Mouse (Mus musculus) heart, adult 2 months (tissue): Measurements from ENCODE around the gene Ccnd3. TPM values are rescaled to one million over a fixed set of nuclear protein-coding genes. Genes with fewer than 3 reads are reported as not detected.
"Not testable (repeated sequence)": the region's sequence is repeated elsewhere in the genome, so short reads cannot be mapped to it uniquely, and the experiment has no call there.

Experiments
- DNase-seq, 2 experiments: peaks; one replicate each; pipeline ENCODE4 v3.0.0; 2021
- H3K27ac ChIP-seq: fragments of 200-600 bp; 2 replicates; pipeline ENCODE4 v1.8.1; 2022
- H3K27me3 ChIP-seq: fragments of 200-500 bp; 2 replicates; pipeline ENCODE4 v1.6.1; 2012; ENCODE audit warnings: mild to moderate bottlenecking, low read length, inconsistent platforms, mixed read lengths; ENCODE audit not compliant: control insufficient read depth, insufficient read depth
- H3K36me3 ChIP-seq: fragments of 200-500 bp; 2 replicates; pipeline ENCODE4 v1.6.1; 2012; ENCODE audit warnings: low read length, inconsistent platforms; ENCODE audit not compliant: control insufficient read depth, insufficient read depth
- H3K4me1 ChIP-seq: fragments of 200-500 bp; 2 replicates; pipeline ENCODE4 v1.6.1; 2011; ENCODE audit warnings: low read length; ENCODE audit not compliant: control insufficient read depth, insufficient read depth
- H3K4me3 ChIP-seq: fragments of 200-600 bp; 2 replicates; pipeline ENCODE4 v1.8.1; 2022
- H3K79me2 ChIP-seq: fragments of 200-500 bp; replicated peaks from 2 replicates; pipeline ENCODE4 v1.6.1; 2012; ENCODE audit warnings: mild to moderate bottlenecking, inconsistent platforms, low read length, moderate library complexity, mixed read lengths; ENCODE audit not compliant: control insufficient read depth, insufficient read depth
- H3K9ac ChIP-seq: fragments of 200-500 bp; 2 replicates; pipeline ENCODE4 v1.6.1; 2012; ENCODE audit warnings: low read depth, mild to moderate bottlenecking, control low read depth, inconsistent platforms, low read length, mixed read lengths
- CTCF ChIP-seq: fragments of 200-600 bp; IDR thresholded peaks from 2 replicates; pipeline ENCODE4 v1.8.1; 2022; ENCODE audit warnings: antibody characterized with exemption, mild to moderate bottlenecking, moderate library complexity
- EP300 ChIP-seq: fragments of 200-500 bp; IDR thresholded peaks from 2 replicates; pipeline ENCODE4 v1.6.1; 2011; ENCODE audit warnings: low read depth, low read length, control low read depth; ENCODE audit not compliant: insufficient read depth
- POLR2A ChIP-seq: fragments of 200-500 bp; IDR thresholded peaks from 2 replicates; pipeline ENCODE4 v1.6.1; 2011; ENCODE audit warnings: mild to moderate bottlenecking, low read depth, low read length, control low read depth; ENCODE audit not compliant: insufficient read depth
- WGBS: fragments of 180-500 bp; shearing (Covaris S2); methylation state at CpG from one replicate; pipeline ENCODE4 v1.1.7; 2018; 5-methylcytosine and 5-hydroxymethylcytosine counted together
- intact Hi-C: fragments of 180-260 bp; cut with DNase I; formaldehyde crosslinking; loops from one replicate; pipeline ENCODE4 v1.15.1; 2025
- polyA plus RNA-seq: library from polyadenylated mRNA; depleted of rRNA; stranded (reverse); fragments of >200 nt; gene quantifications from 2 replicates; pipeline ENCODE4 v1.2.3, GENCODE M21; 2012
- total RNA-seq, 2 experiments: library from RNA; stranded (reverse); gene quantifications; 2 replicates each; pipeline ENCODE4 v1.2.3; 2021

The Ccnd3 gene
- total and polyA plus RNA-seq, 3 experiments = 75.1 to 83.7 (median 75.9) TPM

DNA sequence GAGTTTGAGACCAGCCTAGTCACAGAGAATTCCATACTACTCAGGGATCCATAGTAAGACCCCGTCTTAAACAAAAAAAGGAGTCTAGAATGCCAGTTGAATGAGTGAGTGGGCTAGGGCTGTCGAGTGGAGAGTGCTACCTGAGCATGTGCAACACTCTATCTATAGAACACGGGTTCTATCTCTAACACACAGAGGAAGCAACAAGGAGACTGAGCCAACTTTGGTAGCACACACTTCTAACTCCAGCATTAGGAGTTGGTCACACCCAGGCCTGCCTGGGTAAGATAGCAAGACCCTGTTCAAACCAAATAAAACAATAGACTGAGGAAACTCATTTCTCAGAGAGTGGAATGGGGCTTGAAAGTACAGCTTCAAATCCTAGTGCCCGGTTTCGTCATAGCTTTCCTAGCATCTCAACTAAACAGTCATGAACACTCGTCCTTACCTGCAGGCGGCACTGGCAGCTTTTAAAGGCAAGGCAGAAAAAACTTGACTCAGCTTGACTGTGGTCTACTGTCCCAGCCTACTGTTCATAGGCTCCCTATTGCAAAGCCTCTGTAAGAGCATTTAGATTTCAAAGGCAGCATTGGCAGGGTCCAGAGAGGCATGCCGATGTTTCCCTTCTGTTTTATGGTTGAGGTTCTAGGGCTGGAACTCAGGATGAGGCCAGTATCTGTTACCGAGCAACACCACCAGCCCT lies 112.9 kb downstream of the Ccnd3 start:
- intact Hi-C loops = loop anchor here (10.0 kb wide), 1 partner anchor 253 kb away; the partner anchor contains the start of gene Mrps10
- DNase-seq = no peak
- Histone ChIP-seq H3K4me1 (peaks cover 3% of the 10 kb centered on the region; the same call in 1 of the 2 replicates), H3K4me3 (no peak overlapping the region), H3K36me3 (no peaks in the 10 kb centered on the region), H3K79me2 (no peaks in the 10 kb centered on the region; the same call in 1 of the 2 replicates), H3K27me3 (no peaks in the 10 kb centered on the region), H3K9ac (no peak overlapping the region), H3K27ac (no peak overlapping the region)
- WGBS = 84% methylated on average over 9 of the region's 9 CpGs
- TF ChIP-seq POLR2A = no peak
- no peak for TF ChIP-seq EP300
- no peak for TF ChIP-seq CTCF

- no peak overlapping the region for H3K4me3 ChIP-seq
- intact Hi-C loops = loop anchor here (10.0 kb wide), 1 partner anchor 254 kb away; the partner anchor contains the start of gene Mrps10
- no peaks in the 10 kb centered on the region for H3K4me1 ChIP-seq
- TF ChIP-seq EP300 = no peak
- TF ChIP-seq CTCF = no peak
- no peak for TF ChIP-seq POLR2A
- no peaks in the 10 kb centered on the region for H3K36me3 ChIP-seq
- DNase-seq = peak in 1 of 2 experiments; percentile 14
- H3K27ac ChIP-seq = no peak overlapping the region
- WGBS = 86% methylated on average over 13 of the region's 13 CpGs
- no peak overlapping the region for H3K9ac ChIP-seq
- no peaks in the 10 kb centered on the region for H3K27me3 ChIP-seq
- H3K79me2 ChIP-seq = no peaks in the 10 kb centered on the region; the same call in 1 of the 2 replicates
Measured at GRCm38 (mm10) chr17:47618556-47619311, 113.9 kb downstream of the Ccnd3 start.

- no peak for DNase-seq
- intact Hi-C loops = no loop called here
- WGBS = 96% methylated on average over 14 of the region's 14 CpGs
- H3K27me3 ChIP-seq = no peaks in the 10 kb centered on the region
- H3K27ac ChIP-seq = no peak overlapping the region
- no peak overlapping the region for H3K9ac ChIP-seq
- no peaks in the 10 kb centered on the region for H3K4me1 ChIP-seq
- no peaks in the 10 kb centered on the region for H3K79me2 ChIP-seq
- no peak overlapping the region for H3K4me3 ChIP-seq
- H3K36me3 ChIP-seq = peaks cover 2% of the 10 kb centered on the region
- TF ChIP-seq EP300 (no peak), POLR2A (no peak), CTCF (no peak)
Measured at GRCm38 (mm10) chr17:47622912-47623554, 118.2 kb downstream of the Ccnd3 start.

- H3K4me3 ChIP-seq, H3K27me3 ChIP-seq, H3K4me1 ChIP-seq, intact Hi-C loops, H3K79me2 ChIP-seq, H3K27ac ChIP-seq, H3K9ac ChIP-seq, H3K36me3 ChIP-seq, DNase-seq: not testable (repeated sequence)
- 94% methylated on average over 5 of the region's 5 CpGs for WGBS
Measured at GRCm38 (mm10) chr17:47624572-47624971, 119.7 kb downstream of the Ccnd3 start.

DNA sequence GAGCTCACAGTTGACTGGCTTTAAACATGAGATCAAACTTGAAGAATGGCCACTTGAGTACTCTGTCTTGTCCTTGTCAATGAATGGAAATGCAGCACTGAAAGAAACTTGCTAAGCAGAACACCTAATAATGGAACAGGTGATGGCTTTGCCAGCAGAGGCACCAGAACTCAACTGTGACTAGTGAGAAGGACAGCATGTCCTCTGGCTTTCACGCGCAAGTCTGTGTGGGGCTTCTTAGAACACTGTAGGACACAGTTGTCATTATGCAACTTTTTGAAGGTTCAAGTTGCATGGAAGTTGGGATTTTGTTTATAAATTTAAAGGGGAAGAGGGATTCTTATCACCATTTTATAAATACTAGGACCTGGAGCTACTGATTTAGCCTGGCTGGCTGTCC lies 120.2 kb downstream of the Ccnd3 start:
- H3K36me3 ChIP-seq = peaks cover 2% of the 10 kb centered on the region
- intact Hi-C loops = no loop called here
- peak in 1 of 2 experiments; percentile 27 for DNase-seq

GRCm38 (mm10) chr17:47626031-47626430 lies 121.2 kb downstream of the Ccnd3 start:
- Histone ChIP-seq H3K27me3 (no peaks in the 10 kb centered on the region), H3K9ac (no peak overlapping the region), H3K4me3 (no peak overlapping the region), H3K79me2 (no peaks in the 10 kb centered on the region), H3K4me1 (peaks cover 1% of the 10 kb centered on the region), H3K36me3 (peaks cover 2% of the 10 kb centered on the region), H3K27ac (no peak overlapping the region)
- TF ChIP-seq CTCF = no peak
- TF ChIP-seq POLR2A = no peak
- no peak for TF ChIP-seq EP300
- WGBS = 81% methylated on average over 5 of the region's 5 CpGs
- intact Hi-C loops = no loop called here
- no peak for DNase-seq

More for the DNA sequence above, 120.2 kb downstream of the Ccnd3 start:
- H3K4me1 ChIP-seq = peaks cover 1% of the 10 kb centered on the region
- no peaks in the 10 kb centered on the region for H3K27me3 ChIP-seq
- H3K4me3 ChIP-seq = no peak overlapping the region
- no peaks in the 10 kb centered on the region for H3K79me2 ChIP-seq
- TF ChIP-seq EP300 (peak; percentile 54; the same call in 1 of the 2 replicates), CTCF (peak; percentile 32), POLR2A (no peak)
- peak overlapping the region; percentile 60 for H3K27ac ChIP-seq
- no peak overlapping the region for H3K9ac ChIP-seq
- 72% methylated on average over 2 of the region's 2 CpGs for WGBS
